Mouse (Mus musculus) forebrain, embryonic 12.5 days (tissue): ENCODE data around the gene Tmem129. TPM values are rescaled to one million over a fixed set of nuclear protein-coding genes. Genes with fewer than 3 reads are reported as not detected.
A peak's percentile ranks its signal among the peaks of the same experiment; 100 is the strongest.

ENCODE experiments used
- ATAC-seq: fragments of 200-750 bp; cut with Nextera tagmentation; 2 replicates; pipeline ENCODE4 v1.8.0; 2017; ENCODE audit warnings: moderate TSS enrichment; ENCODE audit not compliant: low FRiP score
- H3K27ac ChIP-seq: fragments of 300-500 bp; sonication (generic); 2 replicates; pipeline ENCODE4 v1.5.1; 2016; ENCODE audit warnings: mild to moderate bottlenecking
- H3K27me3 ChIP-seq: fragments of 300-500 bp; sonication (generic); 2 replicates; pipeline ENCODE4 v1.6.1; 2016; ENCODE audit warnings: mild to moderate bottlenecking
- H3K36me3 ChIP-seq: fragments of 300-500 bp; sonication (generic); replicated peaks from 2 replicates; pipeline ENCODE4 v1.6.1; 2016; ENCODE audit warnings: mild to moderate bottlenecking
- H3K4me1 ChIP-seq: fragments of 300-500 bp; sonication (generic); 2 replicates; pipeline ENCODE4 v1.6.1; 2016
- H3K4me2 ChIP-seq: fragments of 300-500 bp; sonication (generic); 2 replicates; pipeline ENCODE4 v1.6.1; 2016; ENCODE audit warnings: mild to moderate bottlenecking, moderate library complexity
- H3K4me3 ChIP-seq: fragments of 300-500 bp; sonication (generic); replicated peaks from 2 replicates; pipeline ENCODE4 v1.5.1; 2016; ENCODE audit warnings: mild to moderate bottlenecking
- H3K9ac ChIP-seq: fragments of 300-500 bp; sonication (generic); 2 replicates; pipeline ENCODE4 v1.6.1; 2016; ENCODE audit warnings: mild to moderate bottlenecking
- H3K9me3 ChIP-seq: fragments of 300-500 bp; sonication (generic); 2 replicates; pipeline ENCODE4 v1.6.1; 2016
- WGBS: fragments of 180-500 bp; shearing (Covaris S2); methylation state at CpG from one replicate; pipeline ENCODE4 v1.1.7; 2016; 5-methylcytosine and 5-hydroxymethylcytosine counted together
- polyA plus RNA-seq: library from polyadenylated mRNA; unstranded; fragments of >200 nt; fragmentation: Nextera tagmentation; extraction: Ambion mirVana; gene quantifications from 2 replicates; pipeline ENCODE4 v1.2.1, GENCODE M21; 2016

The Tmem129 gene
- polyA plus RNA-seq, 1 experiment from 2014 or later = 34.6 TPM

GRCm38 (mm10) chr5:33696430-33696829 is 38.2 kb upstream of the Tmem129 start:
- peak overlapping the region; percentile 51; the same call in 1 of the 2 replicates for H3K9ac ChIP-seq
- no peak for ATAC-seq
- no peaks in the 10 kb centered on the region for H3K9me3 ChIP-seq
- WGBS = 48% methylated on average over 5 of the region's 5 CpGs
- H3K27ac ChIP-seq = peak overlapping the region; percentile 96
- H3K36me3 ChIP-seq = no peaks in the 10 kb centered on the region
- peaks cover 84% of the 10 kb centered on the region for H3K27me3 ChIP-seq
- peaks cover 94% of the 10 kb centered on the region for H3K4me1 ChIP-seq
- no peak overlapping the region for H3K4me3 ChIP-seq
- H3K4me2 ChIP-seq = peak overlapping the region; percentile 68; the same call in 1 of the 2 replicates

DNA sequence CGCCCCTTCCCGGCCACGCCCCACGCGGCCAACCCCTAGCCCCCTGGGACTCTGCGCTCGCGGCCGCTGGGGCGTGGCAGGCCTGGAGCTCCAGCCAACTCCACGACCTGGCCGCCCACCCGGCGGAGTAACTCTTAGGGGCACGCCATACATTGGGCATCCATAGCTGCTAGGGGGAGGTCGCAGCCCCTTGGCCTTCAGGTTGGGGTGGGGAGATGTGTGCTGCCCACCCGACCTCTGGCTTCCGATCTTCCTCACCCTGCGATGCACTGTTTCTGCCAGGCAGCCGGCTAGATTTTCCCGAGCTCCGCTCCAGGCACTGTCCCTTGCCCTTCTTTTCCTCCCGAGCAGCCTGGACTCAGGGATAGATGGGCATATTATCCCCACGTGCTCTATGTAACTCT is 37.5 kb upstream of the Tmem129 start:
- Histone ChIP-seq H3K9ac (peak overlapping the region; percentile 51), H3K36me3 (no peaks in the 10 kb centered on the region), H3K9me3 (no peaks in the 10 kb centered on the region), H3K4me1 (peaks cover 92% of the 10 kb centered on the region), H3K4me3 (peak overlapping the region; percentile 46), H3K27ac (peak overlapping the region; percentile 96), H3K4me2 (peak overlapping the region; percentile 68), H3K27me3 (peaks cover 81% of the 10 kb centered on the region)
- WGBS = 1% methylated on average over 24 of the region's 24 CpGs
- no peak for ATAC-seq

- peak; percentile 85 for ATAC-seq
- peak overlapping the region; percentile 96 for H3K27ac ChIP-seq
- H3K4me1 ChIP-seq = peaks cover 92% of the 10 kb centered on the region
- no peaks in the 10 kb centered on the region for H3K9me3 ChIP-seq
- peaks cover 81% of the 10 kb centered on the region for H3K27me3 ChIP-seq
- no peaks in the 10 kb centered on the region for H3K36me3 ChIP-seq
- H3K4me2 ChIP-seq = peak overlapping the region; percentile 68
- H3K9ac ChIP-seq = peak overlapping the region; percentile 51
- under 1% methylated on average over 70 of the region's 71 CpGs for WGBS
- H3K4me3 ChIP-seq = peak overlapping the region; percentile 46
Observed at GRCm38 (mm10) chr5:33694848-33695717, 36.9 kb upstream of the Tmem129 start.

DNA sequence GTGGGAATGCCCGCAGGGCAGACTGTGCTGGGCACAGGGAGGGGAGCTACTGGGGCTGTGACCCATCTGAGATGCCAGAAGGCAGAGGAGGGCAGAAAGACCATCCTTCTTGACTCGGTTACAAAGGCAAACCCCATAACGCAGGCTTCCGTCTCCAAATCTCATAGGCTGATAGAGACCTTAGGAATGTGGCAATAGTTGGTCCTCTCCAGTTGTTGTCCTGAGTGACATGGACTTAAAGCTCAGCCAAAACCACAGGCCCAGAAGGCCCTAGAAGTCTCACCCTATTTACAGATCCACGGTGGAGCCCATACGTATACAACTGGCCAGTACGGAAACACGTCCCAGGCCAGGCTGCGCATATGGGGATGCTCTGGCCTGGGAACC is 36.2 kb upstream of the Tmem129 start:
- H3K4me1 ChIP-seq = peaks cover 92% of the 10 kb centered on the region
- peak overlapping the region; percentile 68 for H3K4me2 ChIP-seq
- H3K9ac ChIP-seq = 0 out of 2 replicates have a peak overlapping the region, but pooled peaks have one; percentile 51
- H3K27ac ChIP-seq = peak overlapping the region; percentile 96
- peaks cover 80% of the 10 kb centered on the region for H3K27me3 ChIP-seq
- 23% methylated on average over 9 of the region's 9 CpGs for WGBS
- no peaks in the 10 kb centered on the region for H3K36me3 ChIP-seq
- peak overlapping the region; percentile 46; the same call in 1 of the 2 replicates for H3K4me3 ChIP-seq
- no peaks in the 10 kb centered on the region for H3K9me3 ChIP-seq
- ATAC-seq = no peak

DNA sequence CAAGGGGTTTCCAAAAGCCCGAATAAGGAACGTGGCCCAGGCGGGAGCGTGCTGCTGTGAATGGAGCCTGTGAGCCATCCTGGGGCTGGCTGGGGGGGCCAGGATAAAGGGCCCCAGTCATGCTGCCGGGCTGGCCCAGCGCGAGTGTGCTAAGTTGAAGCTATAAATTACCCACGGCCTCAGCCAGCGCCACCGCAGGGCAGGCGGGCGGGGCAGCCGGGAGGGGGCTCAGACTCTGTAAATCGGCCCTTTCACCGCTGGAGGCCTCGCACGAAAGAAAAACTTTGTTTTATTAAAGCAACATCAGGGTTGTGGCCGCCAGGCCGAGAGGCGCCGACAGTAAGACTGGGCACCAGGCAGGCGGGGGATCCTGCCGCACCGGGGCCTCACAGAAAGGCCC is 34.2 kb upstream of the Tmem129 start:
- no peaks in the 10 kb centered on the region for H3K9me3 ChIP-seq
- H3K4me2 ChIP-seq = peak overlapping the region; percentile 32
- WGBS = under 1% methylated on average over 24 of the region's 24 CpGs
- ATAC-seq = no peak
- no peaks in the 10 kb centered on the region for H3K36me3 ChIP-seq
- H3K27ac ChIP-seq = peak overlapping the region; percentile 84
- no peak overlapping the region for H3K4me3 ChIP-seq
- H3K4me1 ChIP-seq = peaks cover 90% of the 10 kb centered on the region
- H3K9ac ChIP-seq = peak overlapping the region; percentile 17
- H3K27me3 ChIP-seq = peaks cover 79% of the 10 kb centered on the region

- H3K9ac ChIP-seq = peak overlapping the region; percentile 36; the same call in 1 of the 2 replicates
Observed at GRCm38 (mm10) chr5:33689852-33690645, 31.8 kb upstream of the Tmem129 start.

GRCm38 (mm10) chr5:33689221-33689844 is 31.1 kb upstream of the Tmem129 start:
- peak overlapping the region; percentile 36 for H3K9ac ChIP-seq
- peak; percentile 90 for ATAC-seq
- WGBS = 9% methylated on average over 20 of the region's 20 CpGs
- no peaks in the 10 kb centered on the region for H3K9me3 ChIP-seq
- H3K27me3 ChIP-seq = peaks cover 83% of the 10 kb centered on the region
- H3K36me3 ChIP-seq = no peaks in the 10 kb centered on the region
- H3K4me1 ChIP-seq = peaks cover 61% of the 10 kb centered on the region
- H3K27ac ChIP-seq = peak overlapping the region; percentile 93
- peak overlapping the region; percentile 42 for H3K4me2 ChIP-seq
- H3K4me3 ChIP-seq = peak overlapping the region; percentile 11

More at GRCm38 (mm10) chr5:33689852-33690645, 31.8 kb upstream of the Tmem129 start:
- Histone ChIP-seq H3K4me1 (peaks cover 67% of the 10 kb centered on the region), H3K4me3 (0 out of 2 replicates have a peak overlapping the region, but pooled peaks have one; percentile 11), H3K27ac (peak overlapping the region; percentile 93), H3K4me2 (peak overlapping the region; percentile 42), H3K27me3 (peaks cover 87% of the 10 kb centered on the region), H3K9me3 (no peaks in the 10 kb centered on the region), H3K36me3 (no peaks in the 10 kb centered on the region)
- no peak for ATAC-seq
- 66% methylated on average over 11 of the region's 11 CpGs for WGBS

- Histone ChIP-seq H3K36me3 (no peaks in the 10 kb centered on the region), H3K9ac (peak overlapping the region; percentile 45), H3K27me3 (peaks cover 75% of the 10 kb centered on the region), H3K4me2 (peak overlapping the region; percentile 42), H3K27ac (peak overlapping the region; percentile 93), H3K9me3 (no peaks in the 10 kb centered on the region), H3K4me1 (peaks cover 62% of the 10 kb centered on the region), H3K4me3 (no peak overlapping the region)
- 44% methylated on average over 14 of the region's 14 CpGs for WGBS
- ATAC-seq = no peak
Observed at GRCm38 (mm10) chr5:33688278-33689220, 30.3 kb upstream of the Tmem129 start.

GRCm38 (mm10) chr5:33687142-33687541 is 28.9 kb upstream of the Tmem129 start:
- H3K9me3 ChIP-seq = no peaks in the 10 kb centered on the region
- no peak for ATAC-seq
- no peak overlapping the region for H3K9ac ChIP-seq
- H3K27me3 ChIP-seq = peaks cover 63% of the 10 kb centered on the region
- H3K4me1 ChIP-seq = peaks cover 50% of the 10 kb centered on the region
- no peak overlapping the region for H3K27ac ChIP-seq
- H3K36me3 ChIP-seq = no peaks in the 10 kb centered on the region
- WGBS = 88% methylated on average over 4 of the region's 4 CpGs
- H3K4me2 ChIP-seq = no peak overlapping the region
- H3K4me3 ChIP-seq = no peak overlapping the region

DNA sequence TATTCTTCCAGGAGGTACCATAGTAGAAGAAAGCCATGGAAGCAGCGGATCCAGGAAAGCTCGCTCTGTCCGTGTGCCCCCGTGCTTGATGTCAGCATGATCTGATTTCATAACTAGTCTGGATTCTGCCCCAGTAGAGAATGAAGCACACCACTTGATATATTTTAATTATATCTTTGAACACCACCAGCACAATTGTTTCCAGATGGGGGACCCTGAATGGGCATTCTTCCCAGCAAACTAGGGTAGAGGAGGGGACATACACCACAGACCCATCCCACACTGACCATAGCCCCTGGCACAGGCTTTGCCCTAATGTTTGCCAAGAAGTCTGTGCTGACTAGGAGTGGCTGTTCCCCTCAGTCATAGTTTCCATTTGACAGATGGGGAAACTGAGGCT is 26.7 kb upstream of the Tmem129 start:
- Histone ChIP-seq H3K9me3 (no peaks in the 10 kb centered on the region), H3K4me2 (no peak overlapping the region), H3K4me1 (peaks cover 33% of the 10 kb centered on the region), H3K27me3 (peaks cover 43% of the 10 kb centered on the region), H3K36me3 (no peaks in the 10 kb centered on the region), H3K27ac (no peak overlapping the region), H3K9ac (no peak overlapping the region), H3K4me3 (no peak overlapping the region)
- 87% methylated on average over 4 of the region's 4 CpGs for WGBS
- no peak for ATAC-seq
